Mouse (Mus musculus): ENCODE measurements around the gene Jag1. TPM values are rescaled to one million over a fixed set of nuclear protein-coding genes. Genes with fewer than 3 reads are reported as not detected.

Gene Jag1
- polyA plus RNA-seq, 1 experiment from 2014 or later: 25.1 TPM

DNA sequence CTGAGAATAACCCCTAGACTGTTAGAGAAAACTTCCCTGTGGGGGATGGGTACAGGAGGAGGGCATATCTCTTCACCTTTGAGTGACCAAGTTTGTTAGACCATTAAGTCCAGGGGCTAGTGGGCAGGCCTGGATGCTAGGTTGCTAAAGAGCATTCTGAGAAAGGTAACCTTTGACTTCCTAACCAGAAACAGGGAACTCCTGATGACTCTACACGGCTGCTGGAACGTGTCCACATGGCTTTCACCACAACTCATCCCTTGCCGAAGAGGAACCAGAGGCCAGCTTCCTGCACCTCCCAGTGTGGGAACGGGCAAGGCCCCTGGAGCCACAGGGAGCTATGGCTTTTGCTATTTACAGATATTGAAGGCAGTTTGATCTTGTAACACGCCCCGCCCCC, 36.0 kb downstream of the Jag1 start:
- no peak for ATAC-seq (ENCODE audit: low read depth)
- no peaks in the 10 kb centered on the region for H3K9me3 ChIP-seq (ENCODE audit: control insufficient read depth, low read length)
- DNase-seq (ENCODE audit: low spot score): no peak
- H3K9ac ChIP-seq (ENCODE audit: low read depth, low read length): no peak overlapping the region
- H3K4me3 ChIP-seq (ENCODE audit: low read depth, low read length): no peak overlapping the region
- peaks cover 31% of the 10 kb centered on the region for H3K36me3 ChIP-seq (ENCODE audit: control insufficient read depth, insufficient read depth, low read length)
- no peaks in the 10 kb centered on the region for H3K27me3 ChIP-seq (replicated peaks; ENCODE audit: control insufficient read depth, insufficient read depth, low read length)
- H3K4me2 ChIP-seq (ENCODE audit: low read depth, low read length): no peak overlapping the region
- H3K4me1 ChIP-seq (ENCODE audit: control insufficient read depth, insufficient read depth, low read length): peaks cover 15% of the 10 kb centered on the region
- no peak overlapping the region for H3K27ac ChIP-seq (replicated peaks; ENCODE audit: low read depth, low read length)
- WGBS: 66% methylated on average over 6 of the region's 6 CpGs

DNA sequence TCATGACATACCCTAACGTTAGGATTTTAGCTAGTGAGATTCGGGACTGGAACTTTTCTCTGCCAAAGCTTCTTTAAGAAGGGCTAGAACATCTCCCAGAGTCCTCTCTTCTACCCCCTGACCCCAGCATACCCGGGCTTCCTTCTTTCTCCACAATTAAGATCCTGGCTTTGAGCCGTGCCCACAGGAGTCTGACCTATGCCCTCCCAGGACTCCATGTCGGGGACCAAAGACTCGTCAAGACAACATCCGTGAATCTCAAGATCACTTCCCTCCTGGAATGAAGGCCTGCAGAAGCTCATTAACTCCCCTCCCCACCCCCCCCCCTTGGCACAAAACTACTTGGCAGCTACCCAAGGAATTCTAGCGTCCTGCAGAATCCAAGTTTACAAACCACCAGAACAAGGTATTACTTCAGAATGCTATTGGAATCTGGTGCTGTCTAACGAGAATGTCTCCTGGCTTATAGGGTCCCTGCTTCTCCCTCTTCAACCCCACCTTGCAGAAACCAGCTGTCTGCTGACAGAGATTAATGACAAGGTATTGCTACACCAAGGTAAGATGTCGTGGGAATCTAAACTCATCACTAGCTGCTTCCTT, 36.6 kb downstream of the Jag1 start:
- WGBS: 18% methylated on average over 10 of the region's 10 CpGs
- no peaks in the 10 kb centered on the region for H3K27me3 ChIP-seq (replicated peaks; ENCODE audit: control insufficient read depth, insufficient read depth, low read length)
- peaks cover 24% of the 10 kb centered on the region for H3K36me3 ChIP-seq (ENCODE audit: control insufficient read depth, insufficient read depth, low read length)
- H3K4me2 ChIP-seq (ENCODE audit: low read depth, low read length): no peak overlapping the region
- peak; percentile 64 for ATAC-seq (ENCODE audit: low read depth)
- H3K27ac ChIP-seq (replicated peaks; ENCODE audit: low read depth, low read length): no peak overlapping the region
- DNase-seq (ENCODE audit: low spot score): peak; percentile 45
- no peak overlapping the region for H3K4me3 ChIP-seq (ENCODE audit: low read depth, low read length)
- no peak overlapping the region for H3K9ac ChIP-seq (ENCODE audit: low read depth, low read length)
- no peaks in the 10 kb centered on the region for H3K9me3 ChIP-seq (ENCODE audit: control insufficient read depth, low read length)
- peaks cover 15% of the 10 kb centered on the region for H3K4me1 ChIP-seq (ENCODE audit: control insufficient read depth, insufficient read depth, low read length)

DNA sequence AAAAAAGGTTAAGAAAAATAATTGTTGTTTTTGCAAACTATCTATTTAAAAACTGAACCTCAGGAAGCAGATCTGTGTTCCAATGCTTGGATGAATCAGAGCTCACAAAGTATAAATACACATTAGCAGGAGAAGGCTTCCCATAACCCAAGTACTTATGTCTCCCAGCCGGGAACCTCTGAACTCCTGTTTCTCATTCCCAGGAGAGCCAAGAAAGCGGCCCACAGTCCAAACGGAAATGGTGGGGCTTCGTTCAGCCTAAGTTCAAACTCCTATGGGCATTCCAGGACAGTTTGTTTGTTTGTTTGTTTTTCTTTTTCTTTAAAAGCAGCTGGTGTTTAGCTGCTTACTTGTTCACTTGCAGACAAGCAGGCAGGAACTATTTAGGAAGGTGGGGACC, 37.7 kb downstream of the Jag1 start:
- Histone ChIP-seq H3K27ac (replicated peaks; ENCODE audit: low read depth, low read length) (no peak overlapping the region), H3K4me1 (ENCODE audit: control insufficient read depth, insufficient read depth, low read length) (peaks cover 15% of the 10 kb centered on the region), H3K9ac (ENCODE audit: low read depth, low read length) (no peak overlapping the region), H3K27me3 (replicated peaks; ENCODE audit: control insufficient read depth, insufficient read depth, low read length) (no peaks in the 10 kb centered on the region), H3K36me3 (ENCODE audit: control insufficient read depth, insufficient read depth, low read length) (peaks cover 14% of the 10 kb centered on the region), H3K4me3 (ENCODE audit: low read depth, low read length) (no peak overlapping the region), H3K9me3 (ENCODE audit: control insufficient read depth, low read length) (no peaks in the 10 kb centered on the region), H3K4me2 (ENCODE audit: low read depth, low read length) (no peak overlapping the region)
- WGBS: 41% methylated on average over 4 of the region's 4 CpGs
- DNase-seq (ENCODE audit: low spot score): no peak
- no peak for ATAC-seq (ENCODE audit: low read depth)

DNA sequence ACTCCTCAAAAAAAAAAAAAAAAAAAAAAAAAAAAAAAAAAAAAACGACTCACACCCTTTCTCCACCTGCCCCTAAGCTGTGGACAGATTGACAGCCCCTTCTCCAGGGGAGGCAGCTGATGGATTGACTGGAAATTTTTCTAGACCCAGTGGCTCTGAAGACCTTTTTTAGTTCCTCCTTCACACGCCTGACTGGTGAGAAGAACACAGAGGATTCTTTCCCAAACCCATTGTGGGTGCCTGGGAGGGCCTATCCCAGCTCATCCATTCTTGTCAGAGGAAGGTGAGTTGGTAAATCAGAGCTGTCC, 42.2 kb downstream of the Jag1 start:
- DNase-seq (ENCODE audit: low spot score) (no peak), ATAC-seq (ENCODE audit: low read depth) (no peak)
- 21% methylated on average over 2 of the region's 2 CpGs for WGBS
- no peak overlapping the region for H3K4me3 ChIP-seq (ENCODE audit: low read depth, low read length)
- H3K4me1 ChIP-seq (ENCODE audit: control insufficient read depth, insufficient read depth, low read length): peaks cover 4% of the 10 kb centered on the region; the same call in 1 of the 2 replicates
- no peak overlapping the region for H3K4me2 ChIP-seq (ENCODE audit: low read depth, low read length)
- no peak overlapping the region for H3K27ac ChIP-seq (replicated peaks; ENCODE audit: low read depth, low read length)
- no peaks in the 10 kb centered on the region for H3K9me3 ChIP-seq (ENCODE audit: control insufficient read depth, low read length)
- no peaks in the 10 kb centered on the region for H3K27me3 ChIP-seq (replicated peaks; ENCODE audit: control insufficient read depth, insufficient read depth, low read length)
- no peak overlapping the region for H3K9ac ChIP-seq (ENCODE audit: low read depth, low read length)
- H3K36me3 ChIP-seq (ENCODE audit: control insufficient read depth, insufficient read depth, low read length): no peaks in the 10 kb centered on the region

DNA sequence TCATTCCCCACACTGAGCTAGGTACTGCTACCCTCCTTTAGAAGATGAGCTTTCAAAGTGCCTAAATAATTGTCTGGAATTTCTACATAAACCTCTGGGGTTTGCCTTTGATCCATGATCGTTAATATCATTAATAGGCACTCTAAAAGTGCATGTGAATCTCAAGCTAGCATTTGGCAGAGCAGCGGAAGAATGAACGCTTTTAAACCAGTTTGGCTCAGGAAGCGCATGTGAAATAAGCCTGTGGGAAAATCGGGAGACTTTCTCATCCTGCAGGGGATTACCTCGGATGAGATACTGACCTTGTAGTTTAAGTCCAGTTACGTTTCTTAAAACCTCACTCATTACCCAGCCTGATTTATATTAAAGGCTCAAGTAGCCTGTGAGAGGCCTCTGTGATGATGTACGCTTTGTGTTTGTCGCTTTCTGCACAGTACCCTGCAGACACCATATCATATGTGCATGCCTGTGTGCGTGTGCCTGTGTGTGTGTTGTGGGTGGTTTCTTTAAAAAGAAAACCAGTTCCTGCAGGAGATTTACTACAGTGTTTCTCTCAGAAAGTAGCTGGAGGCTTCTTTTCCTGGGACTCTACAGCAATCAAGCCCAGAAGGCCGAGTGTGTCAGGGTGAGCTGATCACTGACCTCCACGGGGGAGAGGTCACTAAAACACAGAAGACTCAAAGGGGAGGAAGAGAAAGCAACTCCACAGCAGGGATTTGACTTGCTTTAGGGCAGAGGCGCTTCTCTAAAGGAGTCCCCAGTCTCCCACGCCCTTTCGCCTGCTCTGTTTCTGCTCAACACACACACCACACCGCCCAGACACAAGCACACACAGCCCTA, 42.8 kb downstream of the Jag1 start:
- H3K9ac ChIP-seq (ENCODE audit: low read depth, low read length): 0 out of 2 replicates have a peak overlapping the region, but pooled peaks have one; percentile 14
- no peaks in the 10 kb centered on the region for H3K9me3 ChIP-seq (ENCODE audit: control insufficient read depth, low read length)
- peak; percentile 23; the same call in 1 of the 2 replicates for ATAC-seq (ENCODE audit: low read depth)
- H3K27ac ChIP-seq (replicated peaks; ENCODE audit: low read depth, low read length): no peak overlapping the region
- H3K27me3 ChIP-seq (replicated peaks; ENCODE audit: control insufficient read depth, insufficient read depth, low read length): no peaks in the 10 kb centered on the region
- no peak for DNase-seq (ENCODE audit: low spot score)
- H3K4me1 ChIP-seq (ENCODE audit: control insufficient read depth, insufficient read depth, low read length): 0 out of 2 replicates have a peak, but pooled peaks cover 4% of the 10 kb centered on the region
- H3K4me2 ChIP-seq (ENCODE audit: low read depth, low read length): no peak overlapping the region
- H3K4me3 ChIP-seq (ENCODE audit: low read depth, low read length): no peak overlapping the region
- H3K36me3 ChIP-seq (ENCODE audit: control insufficient read depth, insufficient read depth, low read length): no peaks in the 10 kb centered on the region
- WGBS: 31% methylated on average over 16 of the region's 16 CpGs

DNA sequence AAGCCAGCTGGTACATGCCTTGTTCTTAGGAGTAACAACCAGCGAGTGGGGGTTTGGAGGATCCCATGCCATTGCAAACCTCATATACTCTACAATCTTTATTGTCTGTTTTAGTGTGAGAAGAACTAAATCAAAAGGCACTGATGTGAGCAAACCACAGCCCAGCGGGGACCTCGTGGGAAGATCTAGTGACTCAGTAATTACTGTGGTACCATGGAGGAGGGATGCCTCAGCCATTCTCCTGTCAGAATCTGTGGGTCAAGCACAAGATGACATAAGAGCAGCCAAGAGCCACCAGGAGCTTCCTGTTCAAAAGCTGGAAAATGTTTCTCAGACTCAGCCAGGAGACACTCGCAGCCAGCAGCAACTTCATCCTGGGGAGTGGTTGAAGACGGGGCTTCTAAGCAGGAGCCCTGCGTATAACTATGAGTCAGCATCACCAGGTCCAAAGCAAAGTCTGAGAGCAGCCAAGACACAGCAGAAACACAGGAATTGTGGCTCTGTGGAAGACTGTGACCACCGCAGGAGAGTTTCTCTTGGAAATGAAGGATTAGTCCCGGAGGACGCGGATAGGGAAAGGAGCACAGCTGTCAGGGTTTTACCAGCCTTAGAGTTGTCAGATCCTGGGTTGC, 48.8 kb downstream of the Jag1 start:
- ATAC-seq (ENCODE audit: low read depth) (no peak), DNase-seq (ENCODE audit: low spot score) (no peak)
- no peaks in the 10 kb centered on the region for H3K9me3 ChIP-seq (ENCODE audit: control insufficient read depth, low read length)
- no peak overlapping the region for H3K9ac ChIP-seq (ENCODE audit: low read depth, low read length)
- H3K27me3 ChIP-seq (replicated peaks; ENCODE audit: control insufficient read depth, insufficient read depth, low read length): no peaks in the 10 kb centered on the region
- no peaks in the 10 kb centered on the region; the same call in 1 of the 2 replicates for H3K4me1 ChIP-seq (ENCODE audit: control insufficient read depth, insufficient read depth, low read length)
- H3K4me2 ChIP-seq (ENCODE audit: low read depth, low read length): no peak overlapping the region
- no peak overlapping the region for H3K4me3 ChIP-seq (ENCODE audit: low read depth, low read length)
- H3K36me3 ChIP-seq (ENCODE audit: control insufficient read depth, insufficient read depth, low read length): no peaks in the 10 kb centered on the region
- WGBS: 70% methylated on average over 10 of the region's 10 CpGs
- no peak overlapping the region for H3K27ac ChIP-seq (replicated peaks; ENCODE audit: low read depth, low read length)

DNA sequence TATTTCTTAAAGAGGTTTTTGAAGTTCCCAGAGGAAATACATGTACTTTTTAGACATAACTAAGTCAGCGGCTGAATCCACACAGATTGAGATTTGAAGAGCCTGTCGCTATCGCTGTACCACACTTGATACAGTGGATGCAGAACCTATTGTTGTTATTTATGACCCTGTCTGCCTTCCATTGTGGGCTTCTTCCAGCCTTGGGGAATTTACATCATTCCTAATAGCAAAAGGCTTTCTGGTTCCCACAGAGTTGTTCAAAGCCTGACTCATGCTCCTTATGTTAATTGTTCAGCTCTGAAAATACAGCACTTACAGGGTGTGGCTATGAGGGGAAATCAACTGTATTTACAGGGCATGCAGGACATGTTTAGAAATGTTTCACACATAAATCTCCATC, 51.9 kb downstream of the Jag1 start:
- ATAC-seq (ENCODE audit: low read depth): no peak
- Histone ChIP-seq H3K9ac (ENCODE audit: low read depth, low read length) (no peak overlapping the region), H3K27me3 (replicated peaks; ENCODE audit: control insufficient read depth, insufficient read depth, low read length) (no peaks in the 10 kb centered on the region), H3K4me1 (ENCODE audit: control insufficient read depth, insufficient read depth, low read length) (no peaks in the 10 kb centered on the region; the same call in 1 of the 2 replicates), H3K9me3 (ENCODE audit: control insufficient read depth, low read length) (no peaks in the 10 kb centered on the region), H3K4me3 (ENCODE audit: low read depth, low read length) (no peak overlapping the region), H3K27ac (replicated peaks; ENCODE audit: low read depth, low read length) (no peak overlapping the region), H3K4me2 (ENCODE audit: low read depth, low read length) (no peak overlapping the region), H3K36me3 (ENCODE audit: control insufficient read depth, insufficient read depth, low read length) (no peaks in the 10 kb centered on the region)
- DNase-seq (ENCODE audit: low spot score): no peak
- 83% methylated on average over 3 of the region's 3 CpGs for WGBS

DNA sequence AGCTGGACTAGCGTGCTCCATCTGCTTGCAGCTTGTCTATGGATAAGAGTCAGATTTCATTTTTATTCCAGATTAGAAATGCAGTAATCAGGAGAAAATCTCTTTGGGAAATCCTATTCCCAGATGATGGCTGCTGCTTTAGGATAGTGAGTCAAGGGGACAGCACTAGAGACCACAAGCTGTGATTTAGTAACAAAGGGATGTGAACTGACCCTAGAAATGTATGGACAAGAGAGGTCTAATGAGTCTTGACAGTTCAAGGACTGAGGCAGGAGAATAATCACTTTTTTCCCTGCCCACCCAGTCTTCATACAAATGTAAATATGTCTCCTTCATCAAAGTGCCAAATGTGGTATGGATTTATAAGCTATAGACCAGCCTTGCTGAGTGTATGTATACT, 52.6 kb downstream of the Jag1 start:
- no peak overlapping the region for H3K4me2 ChIP-seq (ENCODE audit: low read depth, low read length)
- no peaks in the 10 kb centered on the region for H3K27me3 ChIP-seq (replicated peaks; ENCODE audit: control insufficient read depth, insufficient read depth, low read length)
- no peak overlapping the region for H3K27ac ChIP-seq (replicated peaks; ENCODE audit: low read depth, low read length)
- no peak overlapping the region for H3K9ac ChIP-seq (ENCODE audit: low read depth, low read length)
- WGBS: 68% methylated on average over 1 of the region's 1 CpGs
- ATAC-seq (ENCODE audit: low read depth) (no peak), DNase-seq (ENCODE audit: low spot score) (no peak)
- no peaks in the 10 kb centered on the region for H3K9me3 ChIP-seq (ENCODE audit: control insufficient read depth, low read length)
- H3K36me3 ChIP-seq (ENCODE audit: control insufficient read depth, insufficient read depth, low read length): no peaks in the 10 kb centered on the region
- no peaks in the 10 kb centered on the region; the same call in 1 of the 2 replicates for H3K4me1 ChIP-seq (ENCODE audit: control insufficient read depth, insufficient read depth, low read length)
- no peak overlapping the region for H3K4me3 ChIP-seq (ENCODE audit: low read depth, low read length)
